Mouse (Mus musculus): ENCODE data around the gene Vsx1. TPM values are rescaled to one million over a fixed set of nuclear protein-coding genes. Genes with fewer than 3 reads are reported as not detected.
A peak's percentile ranks its signal among the peaks of the same experiment; 100 is the strongest.

The Vsx1 gene
- polyA plus RNA-seq, 1 experiment from 2014 or later: not detected

GRCm38 (mm10) chr2:150654814-150655213 is 34.3 kb downstream of the Vsx1 start:
- Histone ChIP-seq H3K4me1 (ENCODE audit: control insufficient read depth, low read depth, low read length) (peaks cover 23% of the 10 kb centered on the region), H3K9ac (ENCODE audit: low read depth, low read length) (no peak overlapping the region), H3K27me3 (ENCODE audit: control insufficient read depth, insufficient read depth, low read depth, low read length) (no peaks in the 10 kb centered on the region), H3K4me2 (ENCODE audit: low read depth, low read length) (no peak overlapping the region), H3K36me3 (ENCODE audit: control insufficient read depth, insufficient read depth) (peaks cover 24% of the 10 kb centered on the region), H3K9me3 (replicated peaks; ENCODE audit: control insufficient read depth, low read length) (no peaks in the 10 kb centered on the region), H3K27ac (ENCODE audit: low read length) (no peak overlapping the region), H3K4me3 (ENCODE audit: low read depth, low read length) (no peak overlapping the region)
- ATAC-seq (ENCODE audit: low read depth): no peak
- WGBS (ENCODE audit: insufficient replicate concordance): 85% methylated on average over 2 of the region's 2 CpGs

DNA sequence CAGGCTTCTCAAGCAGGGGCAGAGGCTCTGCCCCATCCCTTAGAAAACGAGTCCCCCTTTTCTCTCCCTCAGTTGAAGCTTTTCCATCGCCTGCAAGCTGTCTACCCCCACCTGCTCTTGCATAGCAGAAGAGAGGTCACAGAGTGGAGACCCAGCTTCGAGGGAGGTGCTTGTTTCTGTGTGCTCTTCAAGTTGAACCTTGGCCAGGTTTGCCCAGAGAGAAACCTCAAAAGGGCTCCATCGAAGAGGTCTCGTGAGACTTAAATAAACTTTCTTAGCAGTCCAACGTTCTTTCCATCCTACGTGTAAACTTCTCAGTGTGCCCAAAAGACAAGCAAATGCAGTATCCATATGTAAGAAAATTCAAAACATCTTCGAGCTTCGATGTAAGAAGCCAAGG is 37.8 kb downstream of the Vsx1 start:
- H3K4me1 ChIP-seq (ENCODE audit: control insufficient read depth, low read depth, low read length): peaks cover 33% of the 10 kb centered on the region
- H3K4me3 ChIP-seq (ENCODE audit: low read depth, low read length): no peak overlapping the region
- no peak overlapping the region; the same call in 1 of the 2 replicates for H3K27ac ChIP-seq (ENCODE audit: low read length)
- no peaks in the 10 kb centered on the region for H3K27me3 ChIP-seq (ENCODE audit: control insufficient read depth, insufficient read depth, low read depth, low read length)
- WGBS (ENCODE audit: insufficient replicate concordance): 62% methylated on average over 9 of the region's 9 CpGs
- H3K36me3 ChIP-seq (ENCODE audit: control insufficient read depth, insufficient read depth): peaks cover 3% of the 10 kb centered on the region; the same call in 1 of the 2 replicates
- H3K9me3 ChIP-seq (replicated peaks; ENCODE audit: control insufficient read depth, low read length): no peaks in the 10 kb centered on the region
- peak overlapping the region; percentile 3; the same call in 1 of the 2 replicates for H3K4me2 ChIP-seq (ENCODE audit: low read depth, low read length)
- no peak overlapping the region for H3K9ac ChIP-seq (ENCODE audit: low read depth, low read length)
- ATAC-seq (ENCODE audit: low read depth): peak; percentile 55

GRCm38 (mm10) chr2:150650511-150651074 is 38.6 kb downstream of the Vsx1 start:
- no peaks in the 10 kb centered on the region for H3K27me3 ChIP-seq (ENCODE audit: control insufficient read depth, insufficient read depth, low read depth, low read length)
- peaks cover 3% of the 10 kb centered on the region; the same call in 1 of the 2 replicates for H3K36me3 ChIP-seq (ENCODE audit: control insufficient read depth, insufficient read depth)
- 0 out of 2 replicates have a peak, but pooled peaks have one; percentile 12 for ATAC-seq (ENCODE audit: low read depth)
- H3K9me3 ChIP-seq (replicated peaks; ENCODE audit: control insufficient read depth, low read length): no peaks in the 10 kb centered on the region
- H3K27ac ChIP-seq (ENCODE audit: low read length): 0 out of 2 replicates have a peak overlapping the region, but pooled peaks have one; percentile 15
- H3K4me1 ChIP-seq (ENCODE audit: control insufficient read depth, low read depth, low read length): peaks cover 40% of the 10 kb centered on the region
- no peak overlapping the region for H3K4me3 ChIP-seq (ENCODE audit: low read depth, low read length)
- WGBS (ENCODE audit: insufficient replicate concordance): 59% methylated on average over 7 of the region's 7 CpGs
- no peak overlapping the region for H3K4me2 ChIP-seq (ENCODE audit: low read depth, low read length)
- H3K9ac ChIP-seq (ENCODE audit: low read depth, low read length): no peak overlapping the region

DNA sequence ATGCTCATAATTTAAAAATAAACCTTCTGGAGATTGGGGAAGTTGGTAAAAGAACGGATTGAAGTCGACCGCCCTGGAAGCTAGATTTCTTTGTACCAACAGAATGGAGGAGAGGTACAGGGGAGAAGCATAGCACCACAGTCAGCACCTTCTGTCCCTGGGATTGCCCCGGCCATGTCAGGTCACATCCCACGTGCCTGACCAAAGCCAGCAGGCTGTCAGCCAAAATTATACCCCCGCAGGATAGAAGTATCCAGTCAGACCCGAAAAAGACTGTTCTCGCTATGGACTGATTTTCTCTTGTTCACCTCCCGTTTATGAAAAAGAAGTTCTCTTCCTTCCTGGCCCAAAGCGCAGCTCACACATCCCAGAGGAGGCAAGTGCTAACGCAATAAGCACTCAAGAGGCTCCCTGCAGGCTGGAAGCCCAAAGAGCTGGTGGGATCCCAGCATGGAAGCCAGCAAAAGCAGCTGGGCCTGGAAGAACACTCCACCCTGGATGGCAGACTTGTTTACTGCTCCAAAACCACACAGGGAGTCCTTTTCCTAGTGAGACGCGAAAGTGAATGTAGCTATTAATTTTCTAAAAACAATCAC is 40.8 kb downstream of the Vsx1 start:
- Histone ChIP-seq H3K27me3 (ENCODE audit: control insufficient read depth, insufficient read depth, low read depth, low read length) (no peaks in the 10 kb centered on the region), H3K27ac (ENCODE audit: low read length) (no peak overlapping the region), H3K9me3 (replicated peaks; ENCODE audit: control insufficient read depth, low read length) (no peaks in the 10 kb centered on the region), H3K9ac (ENCODE audit: low read depth, low read length) (no peak overlapping the region), H3K4me1 (ENCODE audit: control insufficient read depth, low read depth, low read length) (peaks cover 45% of the 10 kb centered on the region), H3K36me3 (ENCODE audit: control insufficient read depth, insufficient read depth) (no peaks in the 10 kb centered on the region; the same call in 1 of the 2 replicates), H3K4me2 (ENCODE audit: low read depth, low read length) (no peak overlapping the region), H3K4me3 (ENCODE audit: low read depth, low read length) (no peak overlapping the region)
- WGBS (ENCODE audit: insufficient replicate concordance): 67% methylated on average over 13 of the region's 13 CpGs
- ATAC-seq (ENCODE audit: low read depth): no peak

DNA sequence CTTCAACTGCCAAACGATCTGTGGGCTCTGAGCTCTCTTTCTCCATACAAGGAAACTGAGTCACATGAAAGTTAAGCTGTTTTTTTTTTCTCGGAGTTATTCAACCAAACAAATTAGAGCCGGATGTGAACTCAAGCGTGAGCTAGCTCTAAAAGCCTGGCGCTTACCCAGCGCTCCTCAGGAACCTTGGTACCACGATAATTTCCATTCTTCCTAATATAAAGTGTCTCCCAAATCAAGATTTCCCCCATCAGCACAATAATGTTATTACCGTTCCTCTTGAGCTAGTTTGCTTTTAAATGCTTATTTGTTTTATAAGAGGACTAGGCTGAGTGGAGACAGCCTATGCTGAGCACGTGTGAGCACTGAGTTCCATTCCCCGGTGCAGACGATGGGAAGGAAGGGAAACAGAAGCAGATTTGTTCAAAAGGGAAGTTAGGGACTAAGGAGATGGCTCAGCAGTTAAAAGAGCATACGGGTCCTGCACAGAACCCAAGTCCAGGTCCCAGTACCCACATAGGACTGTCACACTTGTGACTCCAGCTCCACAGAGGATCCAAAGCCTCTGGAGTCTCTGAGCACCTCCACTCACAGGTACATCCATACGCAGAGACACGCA is 41.4 kb downstream of the Vsx1 start:
- WGBS (ENCODE audit: insufficient replicate concordance): 74% methylated on average over 14 of the region's 14 CpGs
- H3K9me3 ChIP-seq (replicated peaks; ENCODE audit: control insufficient read depth, low read length): no peaks in the 10 kb centered on the region
- H3K4me1 ChIP-seq (ENCODE audit: control insufficient read depth, low read depth, low read length): peaks cover 39% of the 10 kb centered on the region
- no peaks in the 10 kb centered on the region for H3K27me3 ChIP-seq (ENCODE audit: control insufficient read depth, insufficient read depth, low read depth, low read length)
- H3K4me3 ChIP-seq (ENCODE audit: low read depth, low read length): no peak overlapping the region
- H3K4me2 ChIP-seq (ENCODE audit: low read depth, low read length): no peak overlapping the region
- no peak overlapping the region for H3K9ac ChIP-seq (ENCODE audit: low read depth, low read length)
- H3K36me3 ChIP-seq (ENCODE audit: control insufficient read depth, insufficient read depth): no peaks in the 10 kb centered on the region; the same call in 1 of the 2 replicates
- 0 out of 2 replicates have a peak overlapping the region, but pooled peaks have one; percentile 3 for H3K27ac ChIP-seq (ENCODE audit: low read length)
- no peak for ATAC-seq (ENCODE audit: low read depth)

DNA sequence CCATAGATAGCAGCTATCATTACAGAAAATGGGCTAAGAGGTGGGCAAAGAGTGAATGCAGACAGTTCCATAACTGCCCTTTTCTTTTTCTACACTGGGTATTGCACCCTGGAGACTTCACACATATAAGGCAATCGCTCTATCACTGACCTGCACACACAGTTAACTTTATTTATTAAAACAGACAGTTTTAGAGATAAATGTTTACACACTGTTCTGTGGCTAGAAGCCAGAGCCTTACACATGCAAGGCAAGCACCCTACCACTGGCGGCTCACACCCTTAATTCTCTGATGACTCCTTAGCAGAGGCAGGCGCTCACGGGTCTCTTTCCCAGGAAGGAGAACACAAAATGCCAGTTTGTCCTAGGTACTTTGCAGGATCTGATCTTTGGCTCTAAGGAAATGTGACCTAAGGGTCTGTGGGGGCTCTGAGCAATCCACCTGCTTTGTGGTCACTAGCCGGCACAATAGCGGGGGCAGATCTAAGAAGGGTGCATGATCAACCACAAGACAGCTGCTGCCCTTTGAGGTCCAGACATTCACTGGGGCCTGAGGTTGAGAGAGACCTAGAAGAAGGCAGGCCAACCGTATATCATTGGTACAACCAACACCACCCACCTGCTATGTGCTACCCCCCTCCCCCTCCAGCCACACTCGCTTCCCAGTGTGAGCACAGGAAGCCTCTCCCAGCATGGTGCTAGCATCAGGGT is 42.6 kb downstream of the Vsx1 start:
- WGBS (ENCODE audit: insufficient replicate concordance): 46% methylated on average over 8 of the region's 8 CpGs
- Histone ChIP-seq H3K4me2 (ENCODE audit: low read depth, low read length) (no peak overlapping the region), H3K27me3 (ENCODE audit: control insufficient read depth, insufficient read depth, low read depth, low read length) (no peaks in the 10 kb centered on the region), H3K27ac (ENCODE audit: low read length) (0 out of 2 replicates have a peak overlapping the region, but pooled peaks have one; percentile 26), H3K9ac (ENCODE audit: low read depth, low read length) (no peak overlapping the region), H3K9me3 (replicated peaks; ENCODE audit: control insufficient read depth, low read length) (no peaks in the 10 kb centered on the region), H3K4me1 (ENCODE audit: control insufficient read depth, low read depth, low read length) (peaks cover 38% of the 10 kb centered on the region), H3K4me3 (ENCODE audit: low read depth, low read length) (no peak overlapping the region), H3K36me3 (ENCODE audit: control insufficient read depth, insufficient read depth) (peaks cover 4% of the 10 kb centered on the region)
- peak; percentile 40 for ATAC-seq (ENCODE audit: low read depth)

DNA sequence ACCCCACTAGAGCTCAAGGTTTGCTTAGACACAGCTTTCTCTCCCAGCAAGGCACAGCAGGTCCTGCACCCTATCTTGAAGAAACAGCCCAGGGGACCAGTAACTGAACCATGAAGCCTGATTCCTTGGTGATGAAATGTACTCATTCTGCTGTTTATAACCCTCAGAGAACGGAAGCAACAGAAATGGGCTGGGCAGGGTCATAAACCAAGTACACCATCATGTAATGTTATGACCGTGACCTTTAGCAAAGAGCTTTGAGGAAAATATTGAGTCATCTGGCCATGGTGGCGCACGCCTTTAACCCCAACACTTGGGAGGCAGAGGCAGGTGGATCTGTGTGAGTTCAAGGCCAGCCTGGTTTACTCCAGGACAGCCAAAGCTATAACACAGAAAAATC is 43.9 kb downstream of the Vsx1 start:
- H3K27me3 ChIP-seq (ENCODE audit: control insufficient read depth, insufficient read depth, low read depth, low read length): no peaks in the 10 kb centered on the region
- no peak overlapping the region for H3K9ac ChIP-seq (ENCODE audit: low read depth, low read length)
- H3K4me3 ChIP-seq (ENCODE audit: low read depth, low read length): no peak overlapping the region
- peaks cover 4% of the 10 kb centered on the region for H3K36me3 ChIP-seq (ENCODE audit: control insufficient read depth, insufficient read depth)
- no peak overlapping the region for H3K27ac ChIP-seq (ENCODE audit: low read length)
- H3K4me1 ChIP-seq (ENCODE audit: control insufficient read depth, low read depth, low read length): peaks cover 29% of the 10 kb centered on the region
- WGBS (ENCODE audit: insufficient replicate concordance): 71% methylated on average over 4 of the region's 4 CpGs
- H3K9me3 ChIP-seq (replicated peaks; ENCODE audit: control insufficient read depth, low read length): no peaks in the 10 kb centered on the region
- no peak overlapping the region for H3K4me2 ChIP-seq (ENCODE audit: low read depth, low read length)
- no peak for ATAC-seq (ENCODE audit: low read depth)

DNA sequence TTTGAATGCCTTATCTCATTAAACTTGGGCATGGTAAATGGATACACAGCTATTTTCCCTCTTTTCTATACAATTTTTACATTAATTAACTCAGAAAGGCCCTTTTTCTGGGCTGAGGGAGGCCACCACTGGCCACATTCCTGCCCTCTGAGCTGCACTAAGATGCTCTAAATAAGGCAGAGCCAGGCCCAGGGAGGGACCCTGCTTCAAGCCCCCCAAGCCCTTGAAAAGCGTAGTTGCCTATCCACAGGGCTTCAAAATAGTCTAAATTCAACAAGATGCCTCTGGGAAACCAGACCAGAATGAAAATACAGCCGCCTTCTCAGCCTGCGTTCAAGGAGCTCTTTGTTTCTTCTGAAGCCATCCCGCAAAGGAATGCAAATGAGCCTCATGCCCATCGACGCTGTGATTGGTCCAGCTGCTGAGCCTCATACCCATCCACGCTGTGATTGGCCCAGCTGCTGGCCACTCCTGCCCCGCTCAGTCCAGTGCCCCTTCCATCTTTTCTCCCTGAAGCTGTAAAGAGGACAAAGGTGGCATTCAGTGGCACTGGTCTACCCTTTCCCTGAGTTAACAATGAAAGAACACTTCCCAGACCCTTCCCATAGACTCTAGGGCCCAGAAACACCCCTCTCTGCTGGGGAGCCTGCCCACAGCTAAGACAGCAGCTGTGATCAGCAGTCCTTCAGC is 45.3 kb downstream of the Vsx1 start:
- no peak overlapping the region for H3K9ac ChIP-seq (ENCODE audit: low read depth, low read length)
- H3K27me3 ChIP-seq (ENCODE audit: control insufficient read depth, insufficient read depth, low read depth, low read length): no peaks in the 10 kb centered on the region
- H3K4me3 ChIP-seq (ENCODE audit: low read depth, low read length): no peak overlapping the region
- ATAC-seq (ENCODE audit: low read depth): peak; percentile 53
- 81% methylated on average over 8 of the region's 8 CpGs for WGBS (ENCODE audit: insufficient replicate concordance)
- no peak overlapping the region for H3K4me2 ChIP-seq (ENCODE audit: low read depth, low read length)
- H3K27ac ChIP-seq (ENCODE audit: low read length): no peak overlapping the region
- peaks cover 23% of the 10 kb centered on the region for H3K4me1 ChIP-seq (ENCODE audit: control insufficient read depth, low read depth, low read length)
- H3K36me3 ChIP-seq (ENCODE audit: control insufficient read depth, insufficient read depth): peaks cover 4% of the 10 kb centered on the region
- no peaks in the 10 kb centered on the region for H3K9me3 ChIP-seq (replicated peaks; ENCODE audit: control insufficient read depth, low read length)

Data from liver, embryonic 16.5 days (tissue).